Mouse (Mus musculus) erythroblast, embryonic 14.5 days (primary cell): Measurements from ENCODE around the gene Olfr591.

Experiments used
- GATA1 ChIP-seq: IDR thresholded peaks from 2 replicates; pipeline ENCODE4 v1.6.1; 2012; ENCODE audit warnings: low read length, inconsistent platforms, mixed read lengths
- TAL1 ChIP-seq: IDR thresholded peaks from 3 replicates; pipeline ENCODE4 v1.6.1; 2012; ENCODE audit warnings: low read length, inconsistent platforms, mixed read lengths

DNA sequence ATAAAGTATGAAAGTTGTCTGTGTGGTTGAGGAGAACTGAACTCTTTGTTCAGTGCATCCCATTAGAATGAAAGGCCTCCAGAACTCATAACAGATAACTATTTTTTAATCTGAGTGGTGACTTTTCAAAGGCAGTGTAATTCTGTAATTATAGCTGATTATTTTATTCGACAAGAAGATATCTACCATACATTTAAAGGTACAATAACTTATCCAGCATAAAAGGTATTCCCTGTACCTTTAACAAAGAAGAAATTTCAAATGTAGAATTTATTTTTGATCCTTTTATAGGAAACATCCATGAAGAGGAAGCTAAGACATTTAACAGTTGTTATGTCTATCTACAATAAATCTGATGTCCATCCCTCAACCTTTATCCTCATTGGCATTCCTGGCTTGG is 33.4 kb upstream of the Olfr591 start, which contains the start of gene Olfr593:
- TF ChIP-seq GATA1 (no peak), TAL1 (no peak)
